In the genomic region with DNA sequence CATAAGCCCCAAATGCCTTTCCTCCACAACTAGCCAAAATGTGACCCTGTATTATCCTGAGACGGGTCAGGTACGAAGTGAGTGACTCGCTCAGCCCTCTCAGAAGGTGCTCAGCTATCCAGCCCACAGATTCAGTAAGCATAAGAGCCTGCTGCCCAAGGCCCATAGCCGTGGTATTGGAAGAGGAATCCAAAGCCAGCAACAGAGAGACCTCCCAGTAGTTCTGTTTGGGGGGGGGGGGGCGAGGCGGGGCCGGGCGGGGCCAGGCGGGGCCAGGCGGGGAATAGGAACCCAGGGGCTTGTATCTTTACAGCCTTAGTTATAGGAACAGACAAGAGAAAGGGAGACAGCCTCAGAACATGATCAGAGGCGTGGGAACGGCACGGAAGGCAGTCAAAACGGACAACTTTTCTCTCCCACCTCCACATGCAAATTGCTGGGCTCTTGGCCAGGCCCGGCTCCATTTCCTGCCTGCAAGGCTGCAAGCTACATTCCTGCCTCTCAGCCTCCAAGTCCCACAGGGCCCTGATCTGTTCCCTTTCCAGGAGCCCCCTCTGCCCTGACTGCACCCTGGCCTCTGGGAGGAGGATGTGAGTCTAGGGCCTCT, we compare ENCODE assay signal across 9 mouse cellular contexts. TPM values are rescaled to one million over a fixed set of nuclear protein-coding genes. Genes with fewer than 3 reads are reported as not detected.
DNase-seq lines count a peak whose midpoint lies in the region; ATAC-seq and TF ChIP-seq lines count a peak whose summit lies in the region.
"Had no signal": no experiment of that assay in that cellular context is flagged by ENCODE, and none has a peak within 500 bp of the region (broad histone marks: within the 10 kb centered on the region; RNA-seq: fewer than 3 reads in every experiment).

No protein-coding gene starts in this region.

- intact Hi-C loops in left cerebral cortex, adult 2 months (cut with DNase I): no loop called here

- H3K79me2 ChIP-seq in MEL (ENCODE audit: control insufficient read depth, insufficient read depth, low read length, poor library complexity): no peaks in the 10 kb centered on the region

- H3K9ac ChIP-seq in MEL (ENCODE audit: control insufficient read depth, low read depth, low read length, poor library complexity, severe bottlenecking): peak overlapping the region; percentile 25; the same call in 1 of the 2 replicates
- H3K9ac ChIP-seq in intestine, embryonic 15.5 days: peak overlapping the region; percentile 32

- peaks cover 2 to 4% of the 10 kb centered on the region in 2 experiments; a peak in 2 of 4 replicates for H3K4me1 ChIP-seq in MEL (ENCODE audit: control insufficient read depth in 1 of 2, insufficient read depth in 2 of 2, low read length in 2 of 2)
- H3K4me1 ChIP-seq in intestine, embryonic 15.5 days (replicated peaks): peaks cover 70% of the 10 kb centered on the region

- no peak for TF ChIP-seq EP300 in MEL (IDR thresholded peaks at IDR 0.05; ENCODE audit: low read depth in 1 of 2, low read length in 2 of 2)

- DNase-seq in MEL (ENCODE audit: low read depth, low spot score): peak; percentile 19
- peak; percentile 59 for DNase-seq in embryo, embryonic 9.5 days (ENCODE audit: extremely low spot score)
- peak; percentile 58 to 82 for DNase-seq in gastrocnemius, postnatal 4 days (ENCODE audit: low spot score in 2 of 2)
- peak; percentile 56 to 79 for DNase-seq in left cerebral cortex, adult 2 months (ENCODE audit: extremely low spot score in 1 of 2, low spot score in 2 of 2)
- peak; percentile 76 for DNase-seq in lung, postnatal 14 days
- DNase-seq in spleen, postnatal 36 days (ENCODE audit: low spot score in 2 of 2): peak; percentile 26 to 29
- DNase-seq in B cell, adult 2 months: no peak

- H3K4me3 ChIP-seq in MEL (ENCODE audit: control insufficient read depth in 1 of 2, insufficient read depth in 1 of 2, low read depth in 2 of 2, low read length in 2 of 2): peak overlapping the region; percentile 29 to 35; a peak in 2 of 4 replicates
- peak overlapping the region; percentile 18 for H3K4me3 ChIP-seq in intestine, embryonic 15.5 days (replicated peaks)
- peak overlapping the region; percentile 5; the same call in 1 of the 2 replicates for H3K4me3 ChIP-seq in left cerebral cortex, adult 2 months

- no peaks in the 10 kb centered on the region for H3K9me3 ChIP-seq in MEL (replicated peaks; ENCODE audit: insufficient read depth, low read length)
- no peaks in the 10 kb centered on the region for H3K9me3 ChIP-seq in intestine, embryonic 15.5 days

- H3K36me3 ChIP-seq in MEL (ENCODE audit: control insufficient read depth in 1 of 2, insufficient read depth in 2 of 2, low read length in 2 of 2): no peaks in the 10 kb centered on the region
- no peaks in the 10 kb centered on the region for H3K36me3 ChIP-seq in intestine, embryonic 15.5 days

- 8% methylated on average over 15 of the region's 15 CpGs for WGBS in intestine, embryonic 15.5 days

- H3K27ac ChIP-seq in MEL (ENCODE audit: control insufficient read depth, low read depth, low read length): no peak overlapping the region
- H3K27ac ChIP-seq in intestine, embryonic 15.5 days: peak overlapping the region; percentile 95
- H3K27ac ChIP-seq in left cerebral cortex, adult 2 months: peak overlapping the region; percentile 75

- no peak for TF ChIP-seq CTCF in MEL (IDR thresholded peaks at IDR 0.05 in 2 of 3, conservative IDR thresholded peaks at IDR 0.05 in 1 of 3; ENCODE audit: control insufficient read depth in 1 of 3, insufficient read depth in 1 of 3, low read depth in 2 of 3, low read length in 3 of 3, poor library complexity in 1 of 3, severe bottlenecking in 1 of 3)
- no peak; the same call in 1 of the 2 replicates for TF ChIP-seq CTCF in left cerebral cortex, adult 2 months (IDR thresholded peaks at IDR 0.05)

- H3K4me2 ChIP-seq in intestine, embryonic 15.5 days (replicated peaks): peak overlapping the region; percentile 58

- H3K27me3 ChIP-seq in MEL (ENCODE audit: control insufficient read depth in 1 of 2, insufficient read depth in 2 of 2, low read length in 2 of 2): no peaks in the 10 kb centered on the region
- H3K27me3 ChIP-seq in intestine, embryonic 15.5 days (replicated peaks): no peaks in the 10 kb centered on the region

- no peak for TF ChIP-seq POLR2A in MEL (IDR thresholded peaks at IDR 0.05; ENCODE audit: control insufficient read depth in 1 of 2, insufficient read depth in 1 of 2, low read depth in 1 of 2, low read length in 2 of 2, poor library complexity in 1 of 2)

- peak; percentile 55 for ATAC-seq in intestine, embryonic 15.5 days

- no peak for TF ChIP-seq RAD21 in MEL (IDR thresholded peaks at IDR 0.05; ENCODE audit: low read depth, low read length)

TF ChIP-seq in MEL, 35 proteins besides CTCF, POLR2A, EP300 and RAD21:
- TF ChIP-seq GABPA (IDR thresholded peaks at IDR 0.05; ENCODE audit: low read depth, low read length) (no peak), RCOR1 (IDR thresholded peaks at IDR 0.05; ENCODE audit: low read depth, low read length) (no peak), ZNF384 (IDR thresholded peaks at IDR 0.05; ENCODE audit: low read depth, low read length) (no peak), BHLHE40 (IDR thresholded peaks at IDR 0.05; ENCODE audit: borderline replicate concordance, low read depth, low read length) (no peak), CHD1 (IDR thresholded peaks at IDR 0.05; ENCODE audit: low read depth, low read length) (no peak), MAX (IDR thresholded peaks at IDR 0.05; ENCODE audit: low read length) (no peak), MYC (IDR thresholded peaks at IDR 0.05; ENCODE audit: low read depth, low read length) (no peak), ETS1 (IDR thresholded peaks at IDR 0.05; ENCODE audit: low read depth, low read length) (no peak), NRF1 (IDR thresholded peaks at IDR 0.05; ENCODE audit: insufficient read depth, low read depth, low read length, poor library complexity, severe bottlenecking) (no peak), USF1 (IDR thresholded peaks at IDR 0.05; ENCODE audit: low read depth, low read length) (no peak), ZMIZ1 (IDR thresholded peaks at IDR 0.05; ENCODE audit: low read depth, low read length) (no peak)

RNA-seq across cellular contexts. Expression of a gene that starts 15.4 kb away (rescaled TPM):
- total RNA-seq in MEL (2012; rRNA removed): 0.04 TPM in 1 of 2 replicates, not detected in the other
- polyA plus RNA-seq in MEL (2012; ENCODE audit: insufficient read depth in 1 of 2, insufficient read length in 2 of 2, low read depth in 1 of 2, low replicate concordance in 2 of 2, missing spikeins in 1 of 2): not detected
- under 1 TPM; 0.39 TPM for total RNA-seq in gastrocnemius, postnatal 4 days (2021)
- 0.36 and 0.48 TPM in 2 replicates for polyA plus RNA-seq in intestine, embryonic 15.5 days (2015; fragmentation: Nextera tagmentation; extraction: Ambion mirVana)
- under 1 TPM; 0.16 to 0.54 TPM for total RNA-seq in left cerebral cortex, adult 2 months (2021)

RNA-seq across cellular contexts. Expression of a gene that starts 31.2 kb away (rescaled TPM):
- not detected in 2 replicates for total RNA-seq in MEL (2012; rRNA removed)
- not detected for polyA plus RNA-seq in MEL (2012; ENCODE audit: insufficient read depth in 1 of 2, insufficient read length in 2 of 2, low read depth in 1 of 2, low replicate concordance in 2 of 2, missing spikeins in 1 of 2)
- under 1 TPM; 0.10 to 0.13 TPM for total RNA-seq in gastrocnemius, postnatal 4 days (2021)
- 2.5 and 3.2 TPM in 2 replicates for polyA plus RNA-seq in intestine, embryonic 15.5 days (2015; fragmentation: Nextera tagmentation; extraction: Ambion mirVana)
- under 1 TPM; 0.14 to 0.47 TPM for total RNA-seq in left cerebral cortex, adult 2 months (2021)
- total RNA-seq: neutrophil, adult 5-6 weeks had no signal

RNA-seq across cellular contexts. Expression of a gene that starts 33.0 kb away (rescaled TPM):
- 0.62 and 0.77 TPM in 2 replicates for total RNA-seq in MEL (2012; rRNA removed)
- polyA plus RNA-seq in MEL (2012; ENCODE audit: insufficient read depth in 1 of 2, insufficient read length in 2 of 2, low read depth in 1 of 2, low replicate concordance in 2 of 2, missing spikeins in 1 of 2): 1 to 10 TPM in 1 of 2 experiments, not detected in 1; 3.7 TPM
- total RNA-seq in gastrocnemius, postnatal 4 days (2021): under 1 TPM; 0.15 to 0.18 TPM
- 0.44 and 0.52 TPM in 2 replicates for polyA plus RNA-seq in intestine, embryonic 15.5 days (2015; fragmentation: Nextera tagmentation; extraction: Ambion mirVana)
- under 1 TPM; 0.54 to 0.72 TPM for total RNA-seq in left cerebral cortex, adult 2 months (2021)
- total RNA-seq: neutrophil, adult 5-6 weeks had no signal

Comparison
In these comparisons a context has a peak if more than half of its experiments do, and no peak if none do; other contexts are left out.
1. DNase-seq: peak in MEL (single experiment), embryo, embryonic 9.5 days (single experiment), gastrocnemius, postnatal 4 days (2 of 2), left cerebral cortex, adult 2 months (2 of 2), lung, postnatal 14 days (single experiment) and spleen, postnatal 36 days (2 of 2); none in B cell, adult 2 months (0 of 2).
2. Peak in every context shown above with its lines, with median percentiles within 50 percentile points of each other: H3K4me3 ChIP-seq.